Mouse (Mus musculus): ENCODE results near the gene Mrfap1. TPM values are rescaled to one million over a fixed set of nuclear protein-coding genes. Genes with fewer than 3 reads are reported as not detected.

Mrfap1 gene
- total and polyA plus RNA-seq, 2 experiments from 2014 or later = 222 to 247 TPM

GRCm38 (mm10) chr5:36835933-36836332, 39.4 kb upstream of the Mrfap1 start:
- no peak overlapping the region for H3K9ac ChIP-seq (replicated peaks; ENCODE audit: low read depth, low read length)
- WGBS = 2% methylated on average over 6 of the region's 6 CpGs

GRCm38 (mm10) chr5:36831272-36831671, 34.7 kb upstream of the Mrfap1 start:
- DNase-seq (ENCODE audit: low spot score) (no peak), ATAC-seq (ENCODE audit: insufficient read depth, low read depth) (no peak)
- Histone ChIP-seq H3K9ac (replicated peaks; ENCODE audit: low read depth, low read length) (no peak overlapping the region), H3K27me3 (ENCODE audit: control insufficient read depth, insufficient read depth, low read length) (0 out of 2 replicates have a peak, but pooled peaks cover 5% of the 10 kb centered on the region), H3K4me3 (ENCODE audit: low read depth, low read length) (no peak overlapping the region), H3K27ac (ENCODE audit: low read depth) (no peak overlapping the region), H3K4me2 (ENCODE audit: low read depth, low read length) (no peak overlapping the region), H3K4me1 (ENCODE audit: control insufficient read depth, insufficient read depth) (peaks cover 5% of the 10 kb centered on the region; the same call in 1 of the 2 replicates), H3K9me3 (replicated peaks; ENCODE audit: control insufficient read depth, low read length) (no peaks in the 10 kb centered on the region), H3K36me3 (replicated peaks; ENCODE audit: control insufficient read depth, insufficient read depth, low read length) (peaks cover 15% of the 10 kb centered on the region; the same call in 1 of the 2 replicates)
- no peak for TF ChIP-seq CTCF (IDR thresholded peaks at IDR 0.05; ENCODE audit: low read depth)
- no peak for TF ChIP-seq EP300 (IDR thresholded peaks at IDR 0.05; ENCODE audit: low read depth)
- WGBS = 55% methylated on average over 7 of the region's 7 CpGs

More at GRCm38 (mm10) chr5:36835933-36836332, 39.4 kb upstream of the Mrfap1 start:
- Histone ChIP-seq H3K4me2 (ENCODE audit: low read depth, low read length) (no peak overlapping the region), H3K27me3 (ENCODE audit: control insufficient read depth, insufficient read depth, low read length) (0 out of 2 replicates have a peak, but pooled peaks cover 5% of the 10 kb centered on the region), H3K27ac (ENCODE audit: low read depth) (no peak overlapping the region), H3K4me1 (ENCODE audit: control insufficient read depth, insufficient read depth) (no peaks in the 10 kb centered on the region), H3K9me3 (replicated peaks; ENCODE audit: control insufficient read depth, low read length) (no peaks in the 10 kb centered on the region), H3K4me3 (ENCODE audit: low read depth, low read length) (no peak overlapping the region), H3K36me3 (replicated peaks; ENCODE audit: control insufficient read depth, insufficient read depth, low read length) (no peaks in the 10 kb centered on the region)
- DNase-seq (ENCODE audit: low spot score) (peak; percentile 24), ATAC-seq (ENCODE audit: insufficient read depth, low read depth) (no peak; the same call in 1 of the 2 replicates)
- TF ChIP-seq CTCF (IDR thresholded peaks at IDR 0.05; ENCODE audit: low read depth) (peak; percentile 96), EP300 (IDR thresholded peaks at IDR 0.05; ENCODE audit: low read depth) (no peak)

GRCm38 (mm10) chr5:36829913-36830879, 33.6 kb upstream of the Mrfap1 start, which contains the start of gene Man2b2:
Man2b2 (minus strand) TSS chr5:36830653.
- no peaks in the 10 kb centered on the region for H3K9me3 ChIP-seq (replicated peaks; ENCODE audit: control insufficient read depth, low read length)
- H3K27ac ChIP-seq (ENCODE audit: low read depth) = peak within 1 kb of the TSS; percentile 39
- peak within 1 kb of the TSS; percentile 65 for H3K9ac ChIP-seq (replicated peaks; ENCODE audit: low read depth, low read length)
- TF ChIP-seq CTCF (IDR thresholded peaks at IDR 0.05; ENCODE audit: low read depth) (peak; percentile 99), EP300 (IDR thresholded peaks at IDR 0.05; ENCODE audit: low read depth) (peak; percentile 50; the same call in 1 of the 2 replicates)
- DNase-seq (ENCODE audit: low spot score) (peak; percentile 53), ATAC-seq (ENCODE audit: insufficient read depth, low read depth) (peak; percentile 93)
- H3K27me3 ChIP-seq (ENCODE audit: control insufficient read depth, insufficient read depth, low read length) = 0 out of 2 replicates have a peak, but pooled peaks cover 5% of the 10 kb centered on the region
- WGBS = 2% methylated on average over 46 of the region's 46 CpGs
- peaks cover 20% of the 10 kb centered on the region; the same call in 1 of the 2 replicates for H3K36me3 ChIP-seq (replicated peaks; ENCODE audit: control insufficient read depth, insufficient read depth, low read length)
- peaks cover 5% of the 10 kb centered on the region; the same call in 1 of the 2 replicates for H3K4me1 ChIP-seq (ENCODE audit: control insufficient read depth, insufficient read depth)
- peak within 1 kb of the TSS; percentile 67 for H3K4me3 ChIP-seq (ENCODE audit: low read depth, low read length)
- H3K4me2 ChIP-seq (ENCODE audit: low read depth, low read length) = peak within 1 kb of the TSS; percentile 89

GRCm38 (mm10) chr5:36829098-36829497, 32.5 kb upstream of the Mrfap1 start:
- TF ChIP-seq EP300 (IDR thresholded peaks at IDR 0.05; ENCODE audit: low read depth) (no peak), CTCF (IDR thresholded peaks at IDR 0.05; ENCODE audit: low read depth) (no peak)
- Histone ChIP-seq H3K9me3 (replicated peaks; ENCODE audit: control insufficient read depth, low read length) (no peaks in the 10 kb centered on the region), H3K9ac (replicated peaks; ENCODE audit: low read depth, low read length) (no peak overlapping the region), H3K4me2 (ENCODE audit: low read depth, low read length) (no peak overlapping the region), H3K27ac (ENCODE audit: low read depth) (no peak overlapping the region), H3K4me1 (ENCODE audit: control insufficient read depth, insufficient read depth) (peaks cover 5% of the 10 kb centered on the region; the same call in 1 of the 2 replicates), H3K36me3 (replicated peaks; ENCODE audit: control insufficient read depth, insufficient read depth, low read length) (peaks cover 21% of the 10 kb centered on the region; the same call in 1 of the 2 replicates), H3K4me3 (ENCODE audit: low read depth, low read length) (no peak overlapping the region), H3K27me3 (ENCODE audit: control insufficient read depth, insufficient read depth, low read length) (0 out of 2 replicates have a peak, but pooled peaks cover 5% of the 10 kb centered on the region)
- ATAC-seq (ENCODE audit: insufficient read depth, low read depth) (no peak), DNase-seq (ENCODE audit: low spot score) (no peak)
- 81% methylated on average over 4 of the region's 4 CpGs for WGBS

GRCm38 (mm10) chr5:36822907-36823306, 26.3 kb upstream of the Mrfap1 start:
- H3K4me1 ChIP-seq (ENCODE audit: control insufficient read depth, insufficient read depth) = no peaks in the 10 kb centered on the region
- no peak overlapping the region for H3K4me2 ChIP-seq (ENCODE audit: low read depth, low read length)
- no peak for DNase-seq (ENCODE audit: low spot score)
- no peaks in the 10 kb centered on the region for H3K9me3 ChIP-seq (replicated peaks; ENCODE audit: control insufficient read depth, low read length)
- no peak overlapping the region for H3K27ac ChIP-seq (ENCODE audit: low read depth)
- 91% methylated on average over 4 of the region's 4 CpGs for WGBS
- peaks cover 42% of the 10 kb centered on the region for H3K36me3 ChIP-seq (replicated peaks; ENCODE audit: control insufficient read depth, insufficient read depth, low read length)
- no peak overlapping the region for H3K4me3 ChIP-seq (ENCODE audit: low read depth, low read length)
- ATAC-seq (ENCODE audit: insufficient read depth, low read depth) = no peak
- TF ChIP-seq EP300 (IDR thresholded peaks at IDR 0.05; ENCODE audit: low read depth) = no peak
- TF ChIP-seq CTCF (IDR thresholded peaks at IDR 0.05; ENCODE audit: low read depth) = no peak
- H3K27me3 ChIP-seq (ENCODE audit: control insufficient read depth, insufficient read depth, low read length) = no peaks in the 10 kb centered on the region
- no peak overlapping the region for H3K9ac ChIP-seq (replicated peaks; ENCODE audit: low read depth, low read length)

Data from heart, postnatal 0 days (tissue).